Mouse (Mus musculus): Measurements from ENCODE around the gene Cadps.

DNA sequence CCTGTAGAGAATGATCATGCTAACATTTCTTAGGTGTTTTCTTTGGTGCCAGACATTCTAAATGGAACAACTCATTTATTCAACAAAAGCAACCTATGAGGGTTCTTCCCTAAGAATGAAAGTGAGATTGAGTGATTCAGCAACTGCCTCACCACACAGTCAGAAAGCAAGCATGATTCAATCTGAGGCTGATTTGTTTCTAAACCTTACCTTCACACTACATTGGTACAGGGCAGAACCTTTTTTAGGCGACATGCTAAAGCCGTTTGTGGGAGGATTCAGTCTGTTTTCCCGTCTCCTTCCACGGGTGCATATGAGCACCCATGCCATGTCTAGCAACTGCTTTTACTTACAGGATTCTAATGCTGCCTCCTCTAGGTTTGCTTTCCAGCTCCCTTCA lies 69.6 kb downstream of the Cadps start:
- no peak for TF ChIP-seq CTCF (IDR thresholded peaks at IDR 0.05)
- TF ChIP-seq POLR2A (IDR thresholded peaks at IDR 0.05; ENCODE audit: insufficient read depth, low read depth, low read length): no peak

Data from heart, adult 2 months (tissue).